ENCODE assay signal across 9 mouse cellular contexts in genomic region chr8:79584966-79585365, GRCm38 (mm10). TPM values are rescaled to one million over a fixed set of nuclear protein-coding genes. Genes with fewer than 3 reads are reported as not detected.
DNase-seq lines count a peak whose midpoint lies in the region; ATAC-seq lines count a peak whose summit lies in the region.
"Had no signal": no experiment of that assay in that cellular context is flagged by ENCODE, and none has a peak within 500 bp of the region (broad histone marks: within the 10 kb centered on the region; RNA-seq: fewer than 3 reads in every experiment).

No protein-coding gene starts in this region.

- H3K27ac ChIP-seq in kidney, embryonic 15.5 days, result no peak overlapping the region
- H3K27ac ChIP-seq in heart, embryonic 10.5 days, result no peak overlapping the region
- H3K27ac ChIP-seq: lung, embryonic 15.5 days had no signal

- H3K4me1 ChIP-seq in kidney, embryonic 15.5 days, result no peaks in the 10 kb centered on the region
- no peaks in the 10 kb centered on the region; the same call in 1 of the 2 replicates for H3K4me1 ChIP-seq in heart, embryonic 10.5 days
- H3K4me1 ChIP-seq: lung, embryonic 15.5 days had no signal

- no peak overlapping the region for H3K9ac ChIP-seq in kidney, embryonic 15.5 days
- H3K9ac ChIP-seq: lung, embryonic 15.5 days had no signal

- ATAC-seq in kidney, embryonic 15.5 days (replicated peaks; ENCODE audit: low FRiP score), result no peak

- no peaks in the 10 kb centered on the region for H3K9me3 ChIP-seq in kidney, embryonic 15.5 days (replicated peaks)
- H3K9me3 ChIP-seq in heart, embryonic 10.5 days, result no peaks in the 10 kb centered on the region
- H3K9me3 ChIP-seq: lung, embryonic 15.5 days had no signal

- peak; percentile 25 for DNase-seq in kidney, adult 18-20 months
- peak; percentile 54 for DNase-seq in adrenal gland, adult 2 months
- peak; percentile 60 for DNase-seq in embryo, embryonic 11.5 days (ENCODE audit: low read depth, low spot score)
- peak; percentile 83 for DNase-seq in heart, embryonic 10.5 days (ENCODE audit: low spot score)
- DNase-seq in kidney, postnatal 4 days, result peak; percentile 71 to 78
- DNase-seq in lung, postnatal 14 days, result peak; percentile 70
- DNase-seq in skeletal muscle tissue, adult 2 months (ENCODE audit: low read depth, low spot score), result peak; percentile 68

- WGBS in kidney, embryonic 15.5 days, result 28% methylated on average over 3 of the region's 3 CpGs
- WGBS in heart, embryonic 10.5 days, result 42% methylated on average over 3 of the region's 3 CpGs

- H3K36me3 ChIP-seq in kidney, embryonic 15.5 days, result no peaks in the 10 kb centered on the region
- H3K36me3 ChIP-seq in heart, embryonic 10.5 days, result no peaks in the 10 kb centered on the region
- H3K36me3 ChIP-seq: lung, embryonic 15.5 days had no signal

- no peaks in the 10 kb centered on the region for H3K27me3 ChIP-seq in kidney, embryonic 15.5 days
- no peaks in the 10 kb centered on the region for H3K27me3 ChIP-seq in heart, embryonic 10.5 days (ENCODE audit: insufficient read depth, poor library complexity, severe bottlenecking)
- H3K27me3 ChIP-seq: lung, embryonic 15.5 days had no signal

- H3K4me2 ChIP-seq in kidney, embryonic 15.5 days, result no peak overlapping the region
- H3K4me2 ChIP-seq: lung, embryonic 15.5 days had no signal

- no peak overlapping the region for H3K4me3 ChIP-seq in kidney, embryonic 15.5 days (replicated peaks)
- no peak overlapping the region for H3K4me3 ChIP-seq in heart, embryonic 10.5 days
- H3K4me3 ChIP-seq: lung, embryonic 15.5 days had no signal

RNA-seq across cellular contexts. Expression of gene Otud4, which starts 54.5 kb away (rescaled TPM):
- polyA plus RNA-seq in kidney, embryonic 15.5 days (2015; fragmentation: Nextera tagmentation; extraction: Ambion mirVana), result 15.7 and 16.0 TPM in 2 replicates
- 10 to 100 TPM; 32.9 to 56.6 TPM for total RNA-seq in adrenal gland, adult 2 months (2021)
- polyA plus RNA-seq in adrenal gland, adult 2 months (2012; rRNA removed), result 12.1 and 16.4 TPM in 2 replicates
- polyA plus RNA-seq in heart, embryonic 10.5 days (2016; fragmentation: Nextera tagmentation; extraction: Ambion mirVana), result 18.4 and 21.9 TPM in 2 replicates

Comparison
In these comparisons a context has a peak if more than half of its experiments do, and no peak if none do; other contexts are left out.
1. DNase-seq: peak in every context shown above with its lines; median percentile 83 in heart, embryonic 10.5 days; 74 in kidney, postnatal 4 days; 70 in lung, postnatal 14 days; 68 in skeletal muscle tissue, adult 2 months; 60 in embryo, embryonic 11.5 days; 54 in adrenal gland, adult 2 months; 25 in kidney, adult 18-20 months.